Mouse (Mus musculus): ENCODE data around the gene Fam78b. TPM values are rescaled to one million over a fixed set of nuclear protein-coding genes. Genes with fewer than 3 reads are reported as not detected.

Gene Fam78b
- total RNA-seq, 2 experiments from 2014 or later, result not detected

DNA sequence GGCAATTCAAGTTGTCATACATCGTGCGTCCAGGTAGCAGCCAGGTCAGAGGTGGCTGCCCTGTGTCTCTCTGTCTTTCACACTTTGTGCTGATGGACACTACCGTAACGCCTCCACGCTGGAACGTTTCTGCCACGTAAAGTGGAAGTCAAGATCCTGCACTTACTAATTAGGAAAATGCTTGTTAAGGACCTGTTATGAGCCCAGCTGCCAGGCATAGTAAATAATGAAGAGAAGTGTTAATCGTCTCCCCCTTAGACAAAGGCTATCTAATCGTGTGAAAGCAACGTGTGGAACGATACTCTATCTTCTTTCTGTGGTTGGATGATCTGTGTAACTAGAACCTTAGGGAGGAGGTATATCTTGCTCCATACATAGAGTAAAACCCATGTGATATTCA lies 22.6 kb downstream of the Fam78b start:
- no peak for ATAC-seq (replicated peaks; ENCODE audit: low FRiP score, poor library complexity, severe bottlenecking)

DNA sequence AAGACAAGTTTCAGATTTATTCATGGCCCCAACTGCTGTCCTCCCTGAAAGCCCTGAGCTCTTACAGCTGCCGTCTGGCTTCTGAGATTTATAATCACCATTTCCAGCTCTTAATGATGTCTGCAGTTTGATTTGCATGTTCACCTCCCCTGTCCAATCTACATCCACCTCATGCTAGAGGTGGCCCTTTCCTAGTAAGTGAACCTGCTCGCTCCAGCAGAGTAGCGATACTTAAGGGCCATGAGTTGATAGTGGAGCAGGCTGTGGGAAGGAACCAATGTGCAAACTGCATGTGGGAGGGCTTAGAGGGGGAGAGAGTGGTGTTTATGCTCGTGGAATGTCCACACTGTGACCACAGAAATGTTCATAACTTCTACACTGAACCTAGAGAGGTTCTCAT lies 23.7 kb downstream of the Fam78b start:
- ATAC-seq (replicated peaks; ENCODE audit: low FRiP score, poor library complexity, severe bottlenecking), result no peak

- no peak for ATAC-seq (replicated peaks; ENCODE audit: low FRiP score, poor library complexity, severe bottlenecking)
These were observed 30.9 kb downstream of the Fam78b start for GRCm38 (mm10) chr1:167032046-167032648.

DNA sequence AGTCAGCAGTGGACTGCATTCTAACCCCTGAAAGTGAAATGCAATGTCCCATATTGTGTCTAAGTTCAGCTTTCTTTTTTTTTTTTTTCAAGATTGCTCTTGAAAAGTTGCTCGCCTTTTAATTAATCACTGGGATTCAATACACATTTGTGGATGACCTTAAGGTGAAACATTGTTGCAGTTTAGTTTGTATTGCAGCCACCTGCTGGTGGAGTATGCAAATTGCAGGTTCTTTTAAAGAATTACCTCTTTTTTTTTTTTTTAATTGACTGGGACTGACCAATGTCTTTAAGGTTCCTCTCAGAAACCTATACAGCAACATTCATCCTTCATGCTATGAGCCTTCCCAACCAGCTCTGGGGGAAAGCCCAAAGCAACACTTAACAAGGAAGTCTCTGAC lies 33.2 kb downstream of the Fam78b start:
- ATAC-seq (replicated peaks; ENCODE audit: low FRiP score, poor library complexity, severe bottlenecking), result no peak

- ATAC-seq (replicated peaks; ENCODE audit: low FRiP score, poor library complexity, severe bottlenecking), result no peak
These were observed 41.3 kb downstream of the Fam78b start for GRCm38 (mm10) chr1:167042558-167042957.

GRCm38 (mm10) chr1:167046169-167046927 lies 45.1 kb downstream of the Fam78b start:
- ATAC-seq (replicated peaks; ENCODE audit: low FRiP score, poor library complexity, severe bottlenecking), result no peak

DNA sequence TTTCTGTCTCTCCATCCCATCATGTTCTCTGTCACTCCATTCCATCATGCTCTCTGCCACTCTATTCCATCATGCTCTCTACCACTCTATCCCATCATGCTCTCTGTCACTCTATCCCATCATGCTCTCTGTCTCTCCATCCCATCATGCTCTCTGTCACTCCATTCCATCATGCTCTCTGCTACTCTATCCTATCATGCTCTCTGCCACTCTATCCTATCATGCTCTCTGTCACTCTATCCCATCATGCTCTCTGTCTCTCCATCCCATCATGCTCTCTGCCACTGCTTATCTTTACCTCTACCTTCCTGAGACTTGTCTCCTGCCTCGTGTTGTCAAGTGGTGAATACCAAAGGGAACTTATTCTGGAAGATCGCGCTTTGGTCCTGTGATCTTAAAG lies 49.6 kb downstream of the Fam78b start:
- no peak for ATAC-seq (replicated peaks; ENCODE audit: low FRiP score, poor library complexity, severe bottlenecking)

GRCm38 (mm10) chr1:167054029-167054428 lies 52.8 kb downstream of the Fam78b start:
- ATAC-seq (replicated peaks; ENCODE audit: low FRiP score, poor library complexity, severe bottlenecking), result no peak

DNA sequence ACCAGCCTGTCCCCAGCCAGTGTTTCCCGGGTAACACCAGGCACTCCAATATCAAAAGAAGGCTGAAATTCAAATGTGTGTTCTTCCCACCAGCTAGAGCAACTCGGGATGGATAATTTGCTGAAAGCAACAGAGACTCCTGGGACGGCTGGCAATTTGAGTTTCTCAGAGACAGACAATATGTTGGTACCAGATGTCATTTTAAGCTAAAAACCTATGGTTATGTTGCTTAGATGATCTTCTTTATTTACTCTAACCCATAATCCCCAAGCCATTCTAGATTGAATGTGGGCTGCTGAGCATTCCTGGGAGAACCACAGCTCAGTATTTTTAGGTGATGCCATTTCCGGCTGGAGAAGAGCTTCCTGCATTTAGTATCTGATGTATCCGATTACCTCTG lies 56.3 kb downstream of the Fam78b start:
- ATAC-seq (replicated peaks; ENCODE audit: low FRiP score, poor library complexity, severe bottlenecking), result no peak

- no peak for ATAC-seq (replicated peaks; ENCODE audit: low FRiP score, poor library complexity, severe bottlenecking)
These were observed 58.5 kb downstream of the Fam78b start for GRCm38 (mm10) chr1:167059550-167060285.

GRCm38 (mm10) chr1:167063971-167064370 lies 62.8 kb downstream of the Fam78b start:
- ATAC-seq (replicated peaks; ENCODE audit: low FRiP score, poor library complexity, severe bottlenecking), result no peak

DNA sequence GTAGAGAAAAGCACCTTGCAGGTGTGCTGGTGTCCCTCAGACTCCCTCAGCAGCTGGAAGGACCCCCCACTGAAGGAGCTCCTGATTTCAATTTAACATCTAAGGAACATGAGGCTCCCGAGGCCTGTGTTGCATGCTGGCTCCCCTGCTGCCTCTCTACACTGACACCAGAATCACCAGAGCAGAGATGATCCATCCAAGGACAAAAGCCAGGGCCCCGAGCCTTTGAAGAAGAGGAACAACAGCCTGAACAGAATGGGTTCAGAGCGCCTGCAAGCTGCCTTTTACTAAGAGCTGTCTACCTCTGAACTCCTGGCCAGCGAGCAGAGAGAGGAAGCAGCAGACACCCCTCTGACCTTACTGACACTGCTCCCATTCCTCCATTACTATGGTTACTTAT lies 64.3 kb downstream of the Fam78b start:
- no peak for ATAC-seq (replicated peaks; ENCODE audit: low FRiP score, poor library complexity, severe bottlenecking)

DNA sequence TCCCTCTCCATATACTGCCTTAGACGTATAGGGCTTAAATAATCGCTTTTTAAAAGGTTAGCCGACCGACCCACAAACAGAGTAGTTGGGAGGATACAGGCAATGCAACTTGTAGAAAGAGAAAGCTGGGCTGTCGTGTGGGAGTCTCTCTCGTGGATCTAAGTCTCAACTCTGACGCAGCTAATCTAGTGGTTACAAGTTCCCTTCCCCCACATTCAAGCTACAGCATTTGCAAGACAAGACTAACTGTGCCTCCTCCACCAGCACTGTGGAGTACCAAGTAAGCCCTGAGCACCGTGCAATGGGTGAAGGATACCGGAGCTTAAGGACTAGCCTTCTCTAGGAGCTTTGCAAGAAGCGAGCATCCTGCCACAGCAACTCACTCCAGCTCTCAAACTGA lies 64.8 kb downstream of the Fam78b start:
- no peak for ATAC-seq (replicated peaks; ENCODE audit: low FRiP score, poor library complexity, severe bottlenecking)

- no peak for ATAC-seq (replicated peaks; ENCODE audit: low FRiP score, poor library complexity, severe bottlenecking)
These were observed 65.7 kb downstream of the Fam78b start for GRCm38 (mm10) chr1:167066933-167067341.

GRCm38 (mm10) chr1:167069741-167070140 lies 68.5 kb downstream of the Fam78b start:
- no peak for ATAC-seq (replicated peaks; ENCODE audit: low FRiP score, poor library complexity, severe bottlenecking)

DNA sequence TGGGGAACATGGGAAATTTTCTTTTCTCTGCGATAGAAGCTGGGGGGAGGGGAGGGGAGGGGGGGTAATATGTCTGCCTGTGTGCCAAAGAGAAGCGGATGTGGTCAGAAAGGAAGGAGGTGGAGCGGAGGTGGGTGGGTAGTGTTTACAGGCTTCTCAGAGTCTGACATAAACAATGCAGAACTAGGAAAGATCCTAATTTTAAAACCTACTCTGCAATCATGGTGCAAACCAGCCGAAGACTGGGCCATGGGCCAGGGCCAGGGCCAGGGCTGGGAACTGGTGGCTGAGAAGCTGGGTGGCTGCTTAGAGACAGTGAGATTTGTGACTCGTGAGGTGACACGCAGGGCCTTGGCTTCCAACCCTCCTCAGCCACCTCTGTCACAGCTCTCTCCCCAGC lies 69.1 kb downstream of the Fam78b start:
- no peak for ATAC-seq (replicated peaks; ENCODE audit: low FRiP score, poor library complexity, severe bottlenecking)

GRCm38 (mm10) chr1:167075726-167076125 lies 74.5 kb downstream of the Fam78b start:
- no peak for ATAC-seq (replicated peaks; ENCODE audit: low FRiP score, poor library complexity, severe bottlenecking)

GRCm38 (mm10) chr1:167079476-167079875 lies 78.3 kb downstream of the Fam78b start:
- no peak for ATAC-seq (replicated peaks; ENCODE audit: low FRiP score, poor library complexity, severe bottlenecking)

GRCm38 (mm10) chr1:167081946-167082345 lies 80.7 kb downstream of the Fam78b start:
- no peak for ATAC-seq (replicated peaks; ENCODE audit: low FRiP score, poor library complexity, severe bottlenecking)

DNA sequence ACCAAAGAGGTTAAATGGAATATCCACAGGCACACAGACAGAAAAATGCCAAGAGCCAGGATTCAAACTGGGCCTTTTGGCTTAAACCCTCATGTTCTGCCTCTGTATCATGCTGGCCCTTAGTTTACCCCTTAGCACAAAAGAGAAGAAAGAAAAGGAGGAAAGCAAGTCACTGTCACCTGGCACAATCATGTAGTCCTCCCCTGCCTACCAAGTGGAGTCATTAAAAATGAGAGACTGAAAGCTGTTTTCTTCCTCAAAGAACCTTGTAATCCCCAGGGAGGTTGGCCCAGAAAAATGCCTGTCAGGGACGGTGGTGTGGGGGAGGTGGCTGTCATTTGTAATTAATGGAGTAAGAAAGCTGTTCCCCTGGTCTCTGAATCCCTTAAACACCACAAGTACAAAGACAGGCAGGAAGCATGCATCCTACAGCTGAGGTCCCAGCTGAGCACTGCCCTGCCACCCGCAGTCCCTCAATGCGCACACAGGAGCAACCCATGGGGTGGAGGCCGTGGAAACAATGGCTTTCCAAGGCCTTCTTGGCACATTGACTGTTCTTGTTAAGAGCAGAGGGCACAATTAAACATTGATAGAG lies 81.4 kb downstream of the Fam78b start:
- ATAC-seq (replicated peaks; ENCODE audit: low FRiP score, poor library complexity, severe bottlenecking), result no peak

- ATAC-seq (replicated peaks; ENCODE audit: low FRiP score, poor library complexity, severe bottlenecking), result no peak
These were observed 82.0 kb downstream of the Fam78b start for GRCm38 (mm10) chr1:167083181-167083580.
